Mouse (Mus musculus): ENCODE data around the gene Pcdh7.

Gene Pcdh7

DNA sequence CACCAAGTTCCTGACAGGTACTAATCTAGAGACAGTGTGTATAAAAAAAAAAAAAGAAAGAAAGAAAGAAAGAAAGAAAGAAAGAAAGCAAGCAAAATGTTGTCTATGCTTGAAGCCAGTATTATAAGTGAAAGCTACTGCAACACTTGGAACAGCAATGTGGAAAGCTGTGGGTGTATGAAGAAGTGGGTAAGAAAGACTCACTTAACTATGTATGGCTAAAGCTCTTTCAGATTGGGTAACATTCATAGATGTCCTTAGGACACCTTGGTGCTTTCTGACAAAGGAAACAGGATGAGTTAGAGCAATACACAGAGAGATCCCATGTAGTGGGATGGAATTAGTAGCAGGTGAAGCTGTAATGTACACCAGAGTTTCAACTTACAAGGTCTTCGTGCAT is 32.6 kb downstream of the Pcdh7 start:
- DNase-seq (ENCODE audit: low read depth, low spot score): no peak

DNA sequence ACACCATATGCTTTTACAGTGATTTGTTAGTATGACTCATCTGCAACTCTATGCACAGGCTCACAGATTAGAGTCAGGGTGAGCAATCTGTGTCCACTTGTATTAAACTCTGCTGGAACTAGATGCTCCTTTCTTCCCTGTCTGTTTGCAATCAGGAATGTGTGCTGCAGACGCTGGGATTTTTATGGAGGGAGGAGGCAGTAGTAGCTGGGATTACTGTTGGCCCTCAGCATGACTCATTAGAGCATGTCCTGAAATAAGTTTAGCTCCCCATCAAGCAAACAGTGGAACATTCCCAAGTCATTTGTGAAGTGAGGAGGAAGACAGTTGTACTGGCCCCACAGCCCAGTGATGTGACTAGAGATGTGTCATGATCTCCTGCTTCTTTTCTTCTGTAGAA is 38.0 kb downstream of the Pcdh7 start:
- DNase-seq (ENCODE audit: low read depth, low spot score): no peak

DNA sequence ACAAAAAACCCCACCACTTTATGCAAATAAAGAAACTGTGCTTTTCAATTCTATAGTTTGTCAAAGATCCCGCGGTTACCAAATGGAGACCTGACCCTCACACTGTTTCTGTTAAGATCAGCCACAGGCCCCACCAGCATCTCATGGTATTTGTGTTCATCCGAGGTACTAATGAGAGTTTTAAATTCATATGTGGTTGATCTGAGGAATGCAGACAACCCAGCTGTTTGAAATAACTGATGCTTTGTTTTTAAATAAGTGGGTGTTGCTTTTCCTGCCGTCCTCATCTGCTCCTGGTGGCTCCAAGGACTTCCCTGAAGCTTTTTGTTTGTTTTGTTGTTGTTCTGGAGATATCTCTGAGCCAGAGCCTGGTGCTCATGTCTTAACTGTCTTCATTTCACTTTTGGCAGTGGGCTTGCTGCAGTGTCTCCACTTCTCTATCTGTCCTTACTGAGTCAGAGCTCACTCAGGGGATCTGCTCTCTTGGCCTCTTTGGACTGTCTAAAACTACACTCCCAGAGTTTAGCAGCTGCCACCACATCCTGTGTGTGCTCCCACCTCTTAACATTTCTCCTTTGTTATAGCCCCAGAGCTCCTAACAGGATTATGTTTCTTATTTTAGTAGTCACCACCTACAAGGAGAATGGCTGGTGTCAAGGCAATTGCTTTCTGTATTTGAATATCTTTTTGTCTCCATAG is 39.1 kb downstream of the Pcdh7 start:
- no peak for DNase-seq (ENCODE audit: low read depth, low spot score)

DNA sequence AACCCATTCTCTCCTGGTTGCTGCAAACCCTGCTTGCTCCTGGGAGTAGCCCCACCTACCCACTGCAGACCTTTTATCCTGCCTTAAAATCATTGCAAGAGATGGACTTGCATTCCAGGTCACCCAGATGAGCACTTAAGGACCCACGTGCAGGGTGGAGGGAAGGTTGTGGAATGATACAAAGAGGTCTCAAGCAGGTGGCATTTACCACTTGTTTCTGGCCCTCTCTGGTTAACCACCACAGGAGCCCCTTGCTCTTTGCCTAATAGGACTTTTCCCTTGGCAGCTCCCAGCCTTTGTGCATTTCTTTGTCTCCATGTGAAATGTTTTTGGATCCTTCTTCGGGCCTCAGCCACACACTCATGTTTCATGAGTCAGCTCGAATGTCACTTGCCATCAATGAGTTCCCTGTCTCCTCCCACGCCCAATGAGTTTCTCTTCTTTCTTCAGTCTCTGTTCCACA is 39.7 kb downstream of the Pcdh7 start:
- no peak for DNase-seq (ENCODE audit: low read depth, low spot score)

DNA sequence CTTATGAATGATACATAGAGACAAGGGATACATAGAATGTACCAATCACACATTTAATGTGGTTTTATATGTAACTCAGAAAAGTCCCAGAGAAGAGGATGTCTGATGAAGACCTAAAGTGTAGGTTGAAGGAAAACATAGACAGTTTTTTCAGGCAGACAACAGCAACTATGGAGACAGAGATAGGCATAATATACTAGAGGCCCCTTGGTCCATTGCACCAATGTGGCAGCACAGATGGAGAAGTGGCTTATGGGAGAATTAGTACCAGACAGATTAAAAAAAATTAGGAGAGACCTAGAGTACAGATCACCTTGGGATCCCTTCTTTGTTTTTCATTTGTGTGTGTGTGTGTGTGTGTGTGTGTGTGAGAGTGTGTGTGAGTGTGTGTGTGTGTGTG is 41.2 kb downstream of the Pcdh7 start:
- DNase-seq (ENCODE audit: low read depth, low spot score): no peak

DNA sequence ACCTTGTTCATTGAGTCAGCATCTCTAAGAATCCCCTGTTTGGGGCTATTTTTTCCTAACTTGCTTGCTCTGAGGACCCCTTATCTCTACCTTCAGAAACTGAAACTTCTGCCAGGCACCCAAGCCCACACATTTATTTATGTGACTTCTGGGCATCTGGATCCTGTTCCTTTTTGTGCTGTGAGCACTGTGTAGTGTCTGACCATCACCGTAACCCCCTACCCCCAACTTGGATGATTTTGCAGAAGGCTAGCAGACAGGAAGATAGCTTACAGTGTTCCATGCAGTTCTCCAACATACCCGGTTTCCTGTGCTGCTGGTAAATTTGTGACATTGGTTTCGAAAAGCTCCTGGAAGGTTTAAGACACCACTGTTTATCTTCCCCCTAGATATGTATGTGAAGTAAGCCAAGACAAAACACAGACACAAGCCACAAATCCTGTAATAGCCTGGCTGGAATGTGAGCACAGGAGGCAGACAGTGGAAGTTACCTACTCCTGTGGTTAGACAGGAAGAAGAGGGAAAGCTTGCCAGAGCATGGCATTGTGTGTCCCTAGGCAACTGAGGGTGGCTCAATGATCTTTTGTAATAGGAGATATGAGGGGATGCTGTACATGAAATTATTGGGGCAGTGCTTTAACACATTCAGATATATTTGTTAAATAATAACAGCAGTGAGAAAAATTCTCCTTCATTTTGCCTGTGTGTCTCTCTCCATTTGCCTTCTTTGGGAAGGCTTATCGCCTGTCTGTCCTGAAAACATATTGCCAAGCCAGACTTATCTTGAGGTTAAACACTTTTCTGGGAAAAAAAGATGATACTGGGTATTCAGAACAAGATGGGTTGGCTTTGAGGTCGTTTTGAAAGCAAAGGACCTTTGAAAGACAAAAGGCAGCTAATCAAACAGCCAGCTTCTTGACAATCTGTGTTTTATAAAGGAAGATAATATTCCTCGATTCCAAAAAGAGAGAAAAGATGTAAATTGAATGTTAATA is 42.6 kb downstream of the Pcdh7 start:
- DNase-seq (ENCODE audit: low read depth, low spot score): peak; percentile 40

DNA sequence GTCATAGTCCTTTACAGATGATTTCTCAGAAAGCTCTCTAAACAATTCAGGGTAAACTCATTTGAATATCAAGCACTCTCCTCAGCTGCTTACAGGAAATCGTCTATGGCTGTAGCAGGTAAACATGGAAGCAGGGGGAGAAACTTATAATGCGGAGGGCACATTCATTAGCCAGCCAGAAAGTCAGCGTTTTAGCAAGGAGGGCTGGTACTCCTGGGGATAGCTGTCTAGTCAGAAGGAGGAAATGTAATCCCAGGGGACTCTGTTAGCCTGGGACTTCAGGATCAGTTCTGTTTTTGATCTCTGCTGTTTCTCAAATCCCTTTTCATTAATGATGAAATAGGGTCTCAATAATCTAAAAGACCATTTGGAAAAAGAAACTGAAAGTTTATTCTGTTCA is 47.6 kb downstream of the Pcdh7 start:
- no peak for DNase-seq (ENCODE audit: low read depth, low spot score)

DNA sequence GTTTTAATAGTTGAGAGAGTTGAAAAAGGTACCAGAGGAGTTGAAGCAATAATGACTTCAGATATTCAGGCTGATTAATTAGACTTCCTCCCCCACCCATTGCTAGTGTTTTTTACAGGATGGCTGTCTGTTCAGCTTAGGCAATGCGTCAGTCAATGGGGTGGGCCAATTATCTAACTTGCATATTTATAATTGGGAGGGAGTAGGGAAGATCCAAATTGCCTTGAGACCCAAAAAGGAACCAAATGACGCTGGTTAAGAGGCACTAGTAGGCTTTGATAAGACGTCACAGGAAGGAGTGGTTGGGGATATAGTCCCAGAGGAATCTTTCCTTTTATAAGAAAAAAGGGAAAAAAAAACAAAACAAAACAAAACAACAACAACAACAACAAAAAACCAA is 49.6 kb downstream of the Pcdh7 start:
- DNase-seq (ENCODE audit: low read depth, low spot score): no peak

DNA sequence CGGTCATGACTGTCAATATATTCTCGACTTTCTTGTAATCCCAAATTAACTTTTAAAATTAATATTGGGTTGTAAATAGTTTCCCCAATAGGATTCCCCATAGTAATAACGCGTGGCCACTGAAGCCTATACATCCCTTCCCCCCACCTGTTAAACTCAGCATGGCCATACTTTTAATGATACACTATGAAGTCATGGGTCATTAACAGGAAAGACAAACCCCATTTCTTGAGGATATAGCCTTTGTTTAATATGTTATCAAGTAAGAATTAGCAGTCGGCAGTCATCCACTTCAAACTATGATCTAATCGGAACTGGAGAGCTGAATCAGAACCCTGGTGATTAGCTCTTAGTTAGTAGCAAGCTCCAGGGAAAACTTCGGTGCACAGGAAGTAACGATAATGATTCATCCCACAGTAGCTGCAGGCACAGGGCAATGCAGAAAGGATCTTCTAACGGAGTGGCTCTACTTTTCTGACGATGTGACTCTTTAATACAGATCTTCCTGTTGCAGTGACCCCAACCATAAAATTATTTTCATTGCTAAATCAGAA is 50.8 kb downstream of the Pcdh7 start:
- DNase-seq (ENCODE audit: low read depth, low spot score): no peak

DNA sequence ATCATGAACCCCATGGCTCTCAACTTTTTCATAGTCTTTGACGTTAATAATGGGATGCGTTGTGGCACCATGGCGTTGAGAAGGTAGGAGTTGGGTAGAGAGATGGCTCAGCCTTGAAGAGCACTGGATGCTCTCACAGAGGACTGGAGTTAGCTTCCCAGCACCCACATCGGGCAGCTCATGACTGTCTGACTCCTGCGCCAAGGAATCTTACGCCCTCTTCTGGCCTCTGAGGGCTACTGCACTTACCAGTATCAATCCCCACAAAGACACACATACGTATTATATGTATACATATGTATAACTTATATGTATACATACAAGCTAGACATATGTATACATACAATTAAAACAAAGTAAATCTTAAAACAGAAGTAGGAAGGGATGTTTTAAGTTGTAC is 51.9 kb downstream of the Pcdh7 start:
- no peak for DNase-seq (ENCODE audit: low read depth, low spot score)

DNA sequence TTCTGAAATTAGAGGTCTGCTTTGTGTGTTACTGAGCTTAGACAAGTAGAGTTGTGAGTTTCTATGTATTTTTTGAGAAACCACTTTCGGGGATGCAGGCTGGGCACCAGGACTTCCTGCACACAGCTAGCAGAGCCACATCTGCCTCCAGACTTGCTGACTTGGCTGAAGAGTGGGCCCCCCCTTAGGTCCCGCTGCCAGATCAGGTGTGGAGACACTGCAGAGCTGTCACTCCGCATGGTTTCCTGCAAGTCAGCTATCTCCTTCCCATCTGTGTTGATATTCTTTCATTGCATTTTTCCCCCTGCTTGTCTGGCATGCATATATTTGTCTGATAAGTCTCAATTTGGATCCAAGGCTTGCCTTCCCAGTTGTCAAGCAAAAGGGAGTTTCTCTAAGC is 52.6 kb downstream of the Pcdh7 start:
- no peak for DNase-seq (ENCODE audit: low read depth, low spot score)

DNA sequence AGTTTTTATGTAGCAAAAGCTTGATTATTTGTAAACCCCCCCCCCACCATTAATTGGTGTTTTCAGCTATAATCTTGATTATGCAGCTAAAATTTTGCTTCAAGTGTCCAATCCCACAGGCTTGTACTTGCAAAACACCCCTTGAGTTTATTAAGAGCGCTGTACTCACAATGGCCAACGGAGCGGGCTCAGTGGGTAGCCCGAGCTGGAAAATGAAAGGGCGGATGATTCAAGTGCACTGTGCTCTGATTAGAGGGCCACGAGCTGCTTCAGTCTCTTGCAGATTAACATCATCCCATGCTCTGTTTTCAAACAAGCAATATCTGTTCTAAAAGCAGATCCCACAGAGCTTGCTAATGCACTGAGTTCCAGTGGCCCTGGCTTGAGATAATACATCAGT is 53.4 kb downstream of the Pcdh7 start:
- DNase-seq (ENCODE audit: low read depth, low spot score): no peak

DNA sequence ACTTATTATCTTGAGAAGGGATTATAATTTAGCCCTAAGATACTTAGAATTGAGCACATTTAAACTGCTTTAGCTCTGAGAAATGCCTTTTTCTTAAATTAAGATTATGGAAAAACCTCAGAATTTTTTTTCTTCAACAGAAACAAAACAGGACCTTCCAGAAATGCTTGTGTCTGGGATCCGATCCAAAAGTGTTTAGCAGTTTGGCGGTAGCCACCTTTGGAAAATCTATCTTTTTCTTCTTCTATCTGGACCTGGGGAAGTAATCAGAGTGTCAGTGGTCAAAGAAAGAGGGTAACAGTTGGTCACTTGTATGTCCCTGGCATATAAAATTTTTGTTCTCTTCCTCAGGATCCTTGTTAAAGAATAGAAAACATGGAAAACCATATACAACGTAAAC is 54.9 kb downstream of the Pcdh7 start:
- no peak for DNase-seq (ENCODE audit: low read depth, low spot score)

DNA sequence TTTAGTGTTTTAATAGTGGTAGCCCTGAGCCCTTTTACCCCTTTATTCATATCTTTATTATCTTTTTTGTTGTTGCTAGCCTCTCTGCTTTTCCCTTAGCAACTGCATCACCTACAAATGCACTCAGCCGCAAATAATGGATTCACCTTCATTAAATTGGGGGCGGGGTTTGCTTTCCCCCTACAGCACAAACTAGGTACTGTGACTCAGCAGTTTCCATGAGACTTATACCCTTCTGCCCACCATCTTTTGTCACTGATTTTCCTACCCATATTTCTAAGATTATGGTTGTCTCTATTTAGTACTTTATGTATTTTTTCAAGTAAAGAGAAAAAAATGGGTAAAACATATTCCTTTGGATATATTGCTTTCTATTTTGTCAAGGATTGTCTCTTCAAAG is 56.7 kb downstream of the Pcdh7 start:
- DNase-seq (ENCODE audit: low read depth, low spot score): no peak

DNA sequence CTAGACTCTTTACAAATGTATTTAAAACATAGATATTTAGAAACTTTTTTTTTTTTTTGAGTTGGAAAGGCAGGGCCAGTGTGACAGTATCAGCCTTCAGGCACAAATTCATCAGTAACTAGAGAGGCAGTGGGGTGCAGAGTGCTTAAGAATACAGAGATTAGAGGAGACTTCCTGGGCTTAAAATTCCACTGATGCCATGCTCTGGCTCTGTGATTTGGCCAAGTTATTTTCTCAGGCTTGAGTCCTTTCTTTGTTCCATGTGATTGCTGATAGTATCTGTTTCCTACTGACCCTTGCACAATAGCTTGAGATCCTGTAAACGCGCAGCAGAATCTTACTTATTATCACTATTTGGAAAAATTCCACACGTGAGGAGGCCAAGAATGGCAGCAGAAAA is 60.3 kb downstream of the Pcdh7 start:
- DNase-seq (ENCODE audit: low read depth, low spot score): no peak

DNA sequence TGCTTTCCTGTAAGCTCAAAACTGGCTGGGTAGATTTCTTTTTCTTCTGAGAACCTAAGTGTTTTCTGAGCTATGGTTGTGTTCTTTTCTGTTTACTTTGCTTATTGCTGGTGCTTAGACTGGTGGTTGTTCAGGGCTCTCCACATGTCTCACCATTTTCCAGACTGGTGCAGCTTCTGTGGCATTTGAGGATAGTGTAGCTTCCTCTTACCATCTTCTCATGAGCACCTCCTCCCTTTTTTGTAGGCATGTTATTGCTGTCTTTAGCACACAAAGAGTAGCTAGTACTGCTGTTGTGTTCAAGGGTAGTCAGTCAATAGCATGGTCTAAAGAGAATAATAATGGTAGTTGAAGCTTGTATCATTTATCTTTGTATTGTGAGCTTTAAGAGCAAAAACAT is 62.2 kb downstream of the Pcdh7 start:
- DNase-seq (ENCODE audit: low read depth, low spot score): no peak

DNA sequence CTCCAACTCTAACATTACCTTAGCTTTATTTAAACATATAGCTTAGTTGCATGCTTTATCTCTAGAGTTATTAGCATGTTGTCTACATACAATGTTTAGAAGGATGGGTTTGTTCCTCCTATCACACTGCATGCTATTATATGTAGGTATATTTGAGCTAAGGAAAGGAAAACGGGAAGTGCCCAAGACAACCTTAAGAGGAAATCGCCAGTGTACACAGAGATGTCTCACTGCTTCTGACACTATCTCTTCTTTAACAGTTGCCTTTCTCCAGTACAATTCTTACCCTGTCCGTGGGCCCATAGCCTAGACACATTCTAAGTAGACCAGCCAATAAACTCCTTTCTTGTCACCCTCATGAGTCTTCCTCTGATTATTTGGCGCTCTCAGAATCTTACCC is 62.8 kb downstream of the Pcdh7 start:
- DNase-seq (ENCODE audit: low read depth, low spot score): no peak

DNA sequence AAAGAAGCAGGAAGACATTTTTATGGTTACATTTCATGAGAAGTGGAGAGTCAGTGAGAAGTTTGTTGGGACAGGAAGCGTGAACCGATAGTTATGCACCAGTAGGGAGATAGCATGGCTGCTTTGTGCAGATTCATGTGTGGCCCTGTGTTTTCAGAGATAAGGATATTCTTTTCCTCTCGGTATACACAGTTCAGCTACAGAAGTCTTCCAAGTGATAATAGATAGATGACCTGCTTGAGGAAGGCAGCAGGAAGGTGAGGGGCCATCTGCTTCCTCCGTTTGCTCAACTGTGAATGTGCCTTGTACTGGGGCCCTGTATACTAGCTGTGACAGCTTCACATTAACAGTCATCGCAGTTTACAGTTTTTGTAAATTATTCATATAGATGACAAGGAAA is 64.2 kb downstream of the Pcdh7 start:
- DNase-seq (ENCODE audit: low read depth, low spot score): peak; percentile 54

DNA sequence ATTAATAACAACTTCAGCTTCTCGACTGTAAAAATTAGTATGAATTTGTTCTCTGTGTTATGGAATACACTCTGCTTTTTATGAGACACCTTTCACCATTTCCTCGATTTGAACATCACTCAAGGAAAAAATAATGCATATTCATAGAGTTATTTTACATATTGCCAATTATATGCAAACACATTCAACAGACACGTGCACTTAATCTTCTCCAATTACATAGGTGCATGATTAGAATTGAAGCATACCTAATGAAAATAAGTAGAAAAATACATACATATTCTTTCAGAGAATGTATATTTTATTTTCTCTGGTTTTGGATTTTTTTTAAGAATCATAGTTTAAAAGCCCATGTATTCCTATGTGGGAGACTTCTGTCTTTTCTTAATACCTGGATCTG is 64.8 kb downstream of the Pcdh7 start:
- no peak for DNase-seq (ENCODE audit: low read depth, low spot score)

DNA sequence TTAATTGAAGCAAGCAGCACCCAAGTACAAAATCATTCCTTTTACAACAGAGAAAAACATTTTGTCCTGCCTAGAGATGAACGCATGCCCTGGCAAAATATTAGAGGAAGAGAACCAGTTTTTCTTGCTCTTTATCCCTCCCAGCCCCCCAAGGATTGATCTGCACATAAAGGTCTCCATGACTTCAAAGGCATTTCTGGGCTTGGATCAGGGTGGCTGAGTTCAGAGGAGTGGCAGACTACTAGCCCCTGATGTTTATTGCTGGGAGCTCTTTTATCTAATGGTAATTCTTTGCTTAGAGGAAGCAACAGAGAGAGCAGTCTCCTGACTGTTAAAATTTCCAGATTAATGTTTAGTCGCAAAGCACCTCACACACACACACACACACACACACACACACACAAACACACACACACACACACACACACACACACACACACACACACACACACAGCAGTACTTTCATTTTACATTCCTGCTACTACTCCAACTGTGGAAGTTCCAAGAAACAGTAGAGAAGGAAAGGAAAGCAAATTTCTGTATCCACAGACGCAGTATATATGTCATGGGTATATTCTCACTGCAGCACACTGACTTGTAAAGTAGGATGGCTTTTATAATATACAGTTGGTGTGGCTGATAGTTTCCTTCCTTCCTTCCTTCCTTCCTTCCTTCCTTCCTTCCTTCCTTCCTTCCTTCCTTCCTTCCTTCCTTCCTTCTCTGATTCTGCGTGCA is 71.2 kb downstream of the Pcdh7 start:
- no peak for DNase-seq (ENCODE audit: low read depth, low spot score)

DNA sequence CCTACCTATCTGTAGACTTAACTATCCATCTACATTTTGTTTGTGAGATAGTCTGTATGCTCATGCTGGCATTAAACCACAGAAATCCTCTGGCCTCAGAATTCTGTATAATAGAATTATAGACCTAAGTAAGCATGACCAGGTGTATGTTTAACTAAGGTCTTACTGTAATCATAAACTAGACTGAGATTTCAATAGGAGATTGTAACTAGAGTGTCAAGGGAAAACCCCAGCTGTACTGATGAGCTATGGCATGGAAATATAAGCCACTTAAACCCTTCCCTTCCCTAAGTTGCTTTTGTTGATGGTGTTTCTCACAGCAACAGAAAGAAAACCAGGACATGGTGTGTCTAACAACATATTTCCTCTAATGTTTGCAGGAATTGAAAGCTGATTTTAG is 78.6 kb downstream of the Pcdh7 start:
- DNase-seq (ENCODE audit: low read depth, low spot score): no peak

Measured in c-Kit-negative CD71-positive TER-119-positive erythroid progenitor cells, embryonic 14.5 days (primary cell).